Mouse (Mus musculus) CH12.LX (cell line): ENCODE data around the gene Tmed1. TPM values are rescaled to one million over a fixed set of nuclear protein-coding genes. Genes with fewer than 3 reads are reported as not detected.
"Not testable (repeated sequence)": the region's sequence is repeated elsewhere in the genome, so short reads cannot be mapped to it uniquely, and the experiment has no call there.

Experiments
- DNase-seq: peaks from one replicate; pipeline ENCODE4 v3.0.0-alpha.2; 2013; ENCODE audit errors: extremely low read depth
- H3K27ac ChIP-seq: 2 replicates; pipeline ENCODE4 v1.5.1; 2012; ENCODE audit warnings: low read depth, mild to moderate bottlenecking, control low read depth, moderate library complexity; ENCODE audit not compliant: insufficient read depth
- H3K27me3 ChIP-seq: replicated peaks from 2 replicates; pipeline ENCODE3; 2012; ENCODE audit warnings: inconsistent platforms
- H3K36me3 ChIP-seq, 2 experiments: replicated peaks in 1 of 2; 2 replicates each; pipeline versions ENCODE3 to v1.6.1; 2012; ENCODE audit warnings: inconsistent platforms in 1 of 2, low read length in 1 of 2, mild to moderate bottlenecking in 1 of 2, mixed read lengths in 1 of 2, moderate library complexity in 1 of 2; ENCODE audit not compliant: control insufficient read depth in 1 of 2, insufficient read depth in 1 of 2
- H3K4me1 ChIP-seq, 2 experiments: 2 replicates each; pipeline ENCODE4 v1.6.1; 2012; ENCODE audit warnings: inconsistent platforms in 1 of 2, moderate library complexity in 1 of 2; ENCODE audit not compliant: insufficient read depth in 2 of 2, control insufficient read depth in 1 of 2
- H3K4me2 ChIP-seq: 2 replicates; pipeline ENCODE4 v1.6.1; 2012; ENCODE audit warnings: low read depth, mild to moderate bottlenecking, control low read depth; ENCODE audit not compliant: poor library complexity, insufficient read depth, severe bottlenecking
- H3K4me3 ChIP-seq, 3 experiments: fragments of 150-350 bp in 1 of 3; sonication (generic) in 1 of 3; replicated peaks in 1 of 3; 2 replicates each; pipeline versions ENCODE3 to v1.5.1; 2011 to 2012; ENCODE audit warnings: low read depth in 2 of 3, low read length in 2 of 3, mild to moderate bottlenecking in 2 of 3, moderate library complexity in 2 of 3, control low read depth in 1 of 3, improper control_type of control experiment in 1 of 3, inconsistent platforms in 1 of 3, mixed read lengths in 1 of 3; ENCODE audit not compliant: poor library complexity in 1 of 3
- H3K79me2 ChIP-seq: replicated peaks from 2 replicates; pipeline ENCODE4 v1.6.1; 2012; ENCODE audit warnings: mild to moderate bottlenecking, moderate library complexity; ENCODE audit not compliant: control insufficient read depth, poor library complexity, insufficient read depth, severe bottlenecking; ENCODE audit errors: extremely low read depth
- H3K9ac ChIP-seq: 2 replicates; pipeline ENCODE4 v1.6.1; 2012; ENCODE audit warnings: low read depth, mild to moderate bottlenecking, control low read depth, moderate library complexity; ENCODE audit not compliant: insufficient read depth
- H3K9me3 ChIP-seq: replicated peaks from 2 replicates; pipeline ENCODE3; 2012; ENCODE audit warnings: low read length, inconsistent platforms, mixed read lengths
- BHLHE40 ChIP-seq: IDR thresholded peaks from 2 replicates; pipeline ENCODE4 v1.6.1; 2011; ENCODE audit warnings: mild to moderate bottlenecking, low read depth, low read length, improper control_type of control experiment
- CHD1 ChIP-seq: IDR thresholded peaks from 2 replicates; pipeline ENCODE4 v1.6.1; 2012; ENCODE audit warnings: low read depth, low read length, improper control_type of control experiment, inconsistent platforms
- CHD2 ChIP-seq: IDR thresholded peaks from 2 replicates; pipeline ENCODE4 v1.6.1; 2011; ENCODE audit warnings: low read length, improper control_type of control experiment
- CTCF ChIP-seq, 2 experiments: IDR thresholded peaks in 1 of 2; conservative IDR thresholded peaks in 1 of 2; 2 replicates each; pipeline ENCODE4 v1.5.1; 2011 to 2012; ENCODE audit warnings: low read depth in 2 of 2, low read length in 2 of 2, improper control_type of control experiment in 1 of 2, inconsistent platforms in 1 of 2, mild to moderate bottlenecking in 1 of 2, moderate library complexity in 1 of 2
- HCFC1 ChIP-seq: IDR thresholded peaks from 2 replicates; pipeline ENCODE4 v1.6.1; 2012; ENCODE audit warnings: low read depth, mild to moderate bottlenecking, inconsistent platforms, low read length, improper control_type of control experiment
- JUN ChIP-seq: IDR thresholded peaks from 2 replicates; pipeline ENCODE4 v1.6.1; 2011; ENCODE audit warnings: low read depth, mild to moderate bottlenecking, low read length, improper control_type of control experiment, moderate library complexity; ENCODE audit not compliant: insufficient read depth
- JUND ChIP-seq: conservative IDR thresholded peaks from 2 replicates; pipeline ENCODE4 v1.6.1; 2011; ENCODE audit warnings: low read depth, low read length, improper control_type of control experiment
- MAX ChIP-seq: IDR thresholded peaks from 2 replicates; pipeline ENCODE4 v1.6.1; 2011; ENCODE audit warnings: low read length, improper control_type of control experiment
- MEF2A ChIP-seq: IDR thresholded peaks from 2 replicates; pipeline ENCODE4 v1.6.1; 2014; ENCODE audit warnings: low read depth, mild to moderate bottlenecking, inconsistent platforms, low read length, improper control_type of control experiment, borderline replicate concordance
- POLR2AphosphoS2 ChIP-seq: IDR thresholded peaks from 2 replicates; pipeline ENCODE4 v1.6.1; 2011; ENCODE audit warnings: low read depth, low read length, improper control_type of control experiment
- RAD21 ChIP-seq: IDR thresholded peaks from 2 replicates; pipeline ENCODE4 v1.6.1; 2011; ENCODE audit warnings: low read depth, mild to moderate bottlenecking, low read length, improper control_type of control experiment, moderate library complexity
- TBP ChIP-seq: conservative IDR thresholded peaks from 2 replicates; pipeline ENCODE4 v1.6.1; 2011; ENCODE audit warnings: low read depth, low read length, improper control_type of control experiment
- USF1 ChIP-seq: IDR thresholded peaks from 2 replicates; pipeline ENCODE4 v1.6.1; 2014; ENCODE audit warnings: low read depth, mild to moderate bottlenecking, inconsistent platforms, low read length, improper control_type of control experiment
- ZKSCAN1 ChIP-seq: IDR thresholded peaks from 2 replicates; pipeline ENCODE4 v1.6.1; 2012; ENCODE audit warnings: low read depth, inconsistent platforms, low read length, improper control_type of control experiment, borderline replicate concordance
- ZMIZ1 ChIP-seq: IDR thresholded peaks from 2 replicates; pipeline ENCODE4 v1.6.1; 2012; ENCODE audit warnings: low read depth, mild to moderate bottlenecking, inconsistent platforms, low read length, improper control_type of control experiment
- ZNF384 ChIP-seq: IDR thresholded peaks from 2 replicates; pipeline ENCODE4 v1.6.1; 2012; ENCODE audit warnings: low read depth, low read length, improper control_type of control experiment, inconsistent platforms
- dilution Hi-C: fragments of 300-500 bp; cut with MboI; formaldehyde crosslinking; loops from 2 replicates; pipeline ENCODE4 v1.14.3; 2020; ENCODE audit warnings: low sequenced_read_pairs; ENCODE audit not compliant: extremely low pct_unique_long_range_greater_than_20kb, extremely low pct_ligation_motif_present
- in situ Hi-C: fragments of 300-500 bp; cut with MboI; formaldehyde crosslinking; loops from 3 replicates; pipeline ENCODE4 v1.14.3; 2019; ENCODE audit warnings: low sequenced_read_pairs, low pct_ligation_motif_present, low pct_unique_long_range_greater_than_20kb, mixed read lengths
- polyA plus RNA-seq: library from polyadenylated mRNA; unstranded; fragments of >175 nt; gene quantifications from 2 replicates; pipeline ENCODE4 v1.2.1, GENCODE M21; 2012; ENCODE audit warnings: low read depth; ENCODE audit not compliant: insufficient read length
- total RNA-seq, 2 experiments: library from RNA; depleted of rRNA; stranded (reverse); fragments of 300-350 nt in 1 of 2; fragments of >200 nt in 1 of 2; gene quantifications; 2 replicates each; pipeline ENCODE4 v1.2.3; 2012 to 2014

Tmed1 gene
- total and polyA plus RNA-seq, 3 experiments = 17.1 to 28.4 (median 25.5) TPM

- peaks cover 55 to 89% of the 10 kb centered on the region in 2 experiments for H3K36me3 ChIP-seq
- in situ Hi-C loops = no loop called here
- TF ChIP-seq JUND (no peak), MEF2A (no peak), TBP (no peak), ZMIZ1 (no peak), MAX (no peak), ZNF384 (no peak), CHD2 (no peak), POLR2AphosphoS2 (no peak), CHD1 (no peak)
These were observed 19.4 kb downstream of the Tmed1 start for GRCm38 (mm10) chr9:21490696-21491095.

GRCm38 (mm10) chr9:21488246-21488645 lies 21.8 kb downstream of the Tmed1 start:
- H3K4me1 ChIP-seq, DNase-seq, H3K27me3 ChIP-seq, in situ Hi-C loops, H3K4me3 ChIP-seq, H3K4me2 ChIP-seq, H3K27ac ChIP-seq, H3K9ac ChIP-seq, H3K9me3 ChIP-seq, dilution Hi-C loops, H3K79me2 ChIP-seq: not testable (repeated sequence)
- 0 out of 2 replicates have a peak, but pooled peaks have one; percentile 22 for TF ChIP-seq ZNF384
- peaks cover 59 to 91% of the 10 kb centered on the region in 2 experiments for H3K36me3 ChIP-seq

More at GRCm38 (mm10) chr9:21490696-21491095, 19.4 kb downstream of the Tmed1 start:
- dilution Hi-C loops = no loop called here
- no peaks in the 10 kb centered on the region for H3K79me2 ChIP-seq
- H3K4me3 ChIP-seq = no peak overlapping the region
- no peak overlapping the region for H3K9ac ChIP-seq
- H3K9me3 ChIP-seq = no peaks in the 10 kb centered on the region
- DNase-seq = no peak
- no peak overlapping the region for H3K27ac ChIP-seq
- no peaks in the 10 kb centered on the region for H3K27me3 ChIP-seq
- H3K4me2 ChIP-seq = no peak overlapping the region
- peaks cover 13 to 18% of the 10 kb centered on the region in 2 experiments for H3K4me1 ChIP-seq

DNA sequence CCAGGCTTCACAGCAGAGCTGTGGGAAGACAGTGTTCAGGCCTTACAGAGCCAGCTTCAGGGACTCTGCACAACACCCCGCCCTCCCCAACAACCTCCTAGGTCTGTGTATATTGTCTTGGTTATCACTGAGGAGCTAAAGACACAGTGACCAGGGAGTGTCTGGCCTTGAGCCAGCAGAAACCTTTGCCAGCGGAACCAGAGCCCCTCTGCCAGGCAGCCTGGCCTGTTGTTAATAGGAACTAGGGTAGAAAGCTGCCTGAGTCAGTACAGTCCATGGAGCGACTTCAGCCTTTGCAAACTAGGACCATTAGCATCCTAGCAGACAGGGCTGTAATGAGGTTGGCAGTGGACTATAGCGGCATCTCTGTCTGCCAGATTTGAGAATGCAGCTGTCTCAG lies 26.0 kb downstream of the Tmed1 start:
- H3K4me2 ChIP-seq = no peak overlapping the region
- in situ Hi-C loops = no loop called here
- no peak overlapping the region for H3K4me3 ChIP-seq
- H3K9ac ChIP-seq = no peak overlapping the region
- H3K36me3 ChIP-seq = peaks cover 69 to 91% of the 10 kb centered on the region in 2 experiments
- dilution Hi-C loops = no loop called here
- H3K9me3 ChIP-seq = no peaks in the 10 kb centered on the region
- H3K79me2 ChIP-seq = no peaks in the 10 kb centered on the region
- H3K27ac ChIP-seq = no peak overlapping the region
- no peaks in the 10 kb centered on the region for H3K4me1 ChIP-seq
- TF ChIP-seq HCFC1 (no peak), BHLHE40 (no peak), CTCF (conservative IDR thresholded peaks at IDR 0.05 in 1 of 2, IDR thresholded peaks at IDR 0.05 in 1 of 2; ENCODE audit: low read depth in 2 of 2, low read length in 2 of 2) (no peak), CHD1 (no peak), JUN (no peak), ZKSCAN1 (no peak), TBP (no peak), RAD21 (no peak), USF1 (no peak)
- TF ChIP-seq, all 38 proteins: peak for 0
- no peaks in the 10 kb centered on the region for H3K27me3 ChIP-seq
- DNase-seq = no peak
